Mouse (Mus musculus): ENCODE measurements around the gene Cad.

The Cad gene

DNA sequence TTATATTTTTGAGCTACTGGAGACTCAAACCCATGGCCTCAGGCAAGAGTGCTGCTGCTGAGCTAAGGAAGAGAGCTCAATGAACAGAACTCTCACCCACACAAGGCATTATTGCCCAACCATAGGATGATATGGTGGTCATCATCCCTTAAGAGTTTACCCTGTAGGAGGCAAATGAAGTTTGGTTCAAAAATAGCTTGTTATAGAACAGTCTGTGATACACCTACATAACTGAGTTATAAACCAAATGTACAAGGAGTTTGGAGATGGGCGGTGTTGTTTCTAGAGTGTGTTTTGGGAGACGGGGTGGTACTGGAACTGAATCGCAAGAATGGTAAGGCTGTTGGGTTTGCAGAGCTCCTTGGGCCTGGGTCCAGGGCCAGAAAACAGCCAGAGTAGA is 15.2 kb downstream of the Cad start:
- DNase-seq (ENCODE audit: low read depth, low spot score) = no peak

DNA sequence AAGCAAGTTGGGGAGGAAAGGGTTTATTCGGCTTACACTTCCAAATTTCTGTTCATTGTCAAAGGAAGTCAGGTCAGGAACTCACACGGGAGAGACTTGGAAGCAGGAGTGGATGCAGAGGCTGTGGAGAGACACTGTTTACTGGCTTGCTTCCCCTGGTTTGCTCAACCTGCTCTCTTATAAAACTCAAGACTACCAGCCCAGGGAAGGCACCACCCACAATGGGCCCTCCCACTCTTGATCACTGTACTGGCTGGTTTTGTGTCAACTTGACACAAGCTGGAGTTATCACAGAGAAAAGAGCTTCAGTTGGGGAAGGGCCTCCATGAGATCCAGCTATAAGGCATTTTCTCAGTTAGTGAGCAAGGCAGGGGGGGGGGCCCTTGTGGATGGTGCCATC is 16.5 kb downstream of the Cad start:
- no peak for DNase-seq (ENCODE audit: low read depth, low spot score)

DNA sequence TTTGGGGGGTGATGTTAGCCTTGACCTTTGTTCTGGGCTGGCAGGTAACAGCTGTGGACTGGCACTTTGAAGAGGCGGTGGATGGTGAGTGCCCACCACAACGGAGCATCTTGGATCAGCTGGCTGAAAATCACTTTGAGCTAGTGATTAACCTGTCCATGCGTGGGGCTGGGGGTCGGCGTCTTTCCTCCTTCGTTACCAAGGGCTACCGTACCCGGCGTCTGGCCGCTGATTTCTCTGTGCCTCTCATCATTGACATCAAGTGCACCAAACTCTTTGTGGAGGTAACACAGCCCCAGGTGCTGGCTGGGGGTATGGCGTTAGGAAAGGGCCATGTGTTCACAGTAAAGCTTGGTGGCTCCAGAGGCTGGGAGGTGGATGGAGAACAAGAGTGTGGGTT is 17.2 kb downstream of the Cad start:
- no peak for DNase-seq (ENCODE audit: low read depth, low spot score)

DNA sequence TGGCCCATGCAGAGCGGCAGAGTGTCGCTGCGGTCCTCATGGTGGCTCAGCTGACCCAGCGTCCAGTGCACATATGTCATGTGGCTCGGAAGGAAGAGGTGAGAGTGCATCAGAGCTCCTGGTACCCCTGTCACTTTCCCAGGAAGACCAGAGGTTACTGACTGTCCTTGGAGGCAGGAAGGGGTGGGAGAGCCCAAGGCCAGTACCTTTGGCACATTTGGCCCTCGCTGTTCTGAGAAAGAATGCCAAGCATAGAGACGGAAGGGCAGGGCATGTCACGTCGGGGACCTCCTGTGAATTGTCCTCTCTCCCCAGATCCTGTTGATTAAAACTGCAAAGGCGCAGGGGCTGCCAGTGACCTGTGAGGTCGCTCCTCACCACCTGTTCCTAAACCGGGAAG is 18.6 kb downstream of the Cad start:
- no peak for DNase-seq (ENCODE audit: low read depth, low spot score)

DNA sequence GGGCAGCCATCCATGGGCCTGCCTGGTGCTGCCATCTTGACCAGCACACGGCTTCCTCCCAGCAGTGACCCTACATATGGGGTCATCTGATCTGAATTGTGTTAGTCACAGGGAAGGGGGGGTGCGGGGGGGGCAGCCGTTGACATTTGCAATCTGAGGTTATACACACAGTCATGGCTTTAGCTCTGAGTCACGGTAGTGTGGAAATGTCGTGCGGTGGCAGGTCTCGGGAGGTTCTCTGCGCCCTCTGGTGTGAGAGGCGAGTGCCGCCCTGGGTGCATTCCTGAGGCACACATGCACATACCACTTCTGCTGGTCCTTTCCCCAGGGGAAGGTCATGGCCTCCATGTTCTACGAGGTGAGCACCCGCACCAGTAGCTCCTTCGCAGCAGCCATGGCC is 21.8 kb downstream of the Cad start:
- DNase-seq (ENCODE audit: low read depth, low spot score) = no peak

DNA sequence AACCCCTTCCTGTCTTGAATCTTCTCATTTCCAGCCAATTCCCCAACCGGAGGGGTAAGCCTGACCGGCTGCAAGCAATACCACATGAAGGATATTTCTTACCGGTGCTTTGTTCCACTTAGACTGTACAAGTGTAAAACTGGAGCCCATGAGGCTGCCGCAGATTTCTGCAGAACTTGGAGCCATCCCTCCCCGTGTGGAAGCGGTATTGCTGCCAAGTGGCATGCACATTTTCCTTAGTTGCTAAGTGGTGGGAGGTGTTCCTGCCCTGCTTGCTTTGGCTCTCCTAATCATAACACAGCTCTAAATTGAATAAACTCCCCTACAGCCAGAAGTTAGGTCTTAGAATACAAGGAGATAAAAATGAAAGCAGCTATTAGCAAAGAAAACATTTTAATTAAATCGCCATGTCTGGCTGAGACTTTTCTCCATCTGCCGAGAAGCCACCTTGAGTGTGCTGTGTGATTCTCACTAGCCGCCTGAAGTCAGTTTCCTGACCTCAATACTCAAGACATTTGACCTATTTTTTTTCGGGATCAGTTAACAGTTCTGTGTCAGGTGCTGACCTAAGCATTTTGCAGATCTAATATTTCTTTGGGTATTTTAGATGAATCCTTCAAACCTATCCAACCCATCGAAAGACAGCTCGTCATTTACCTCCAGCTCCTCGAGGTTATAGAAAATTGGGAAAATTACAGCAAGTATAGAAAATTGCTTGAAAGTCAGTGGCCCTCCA is 25.6 kb downstream of the Cad start:
- no peak for DNase-seq (ENCODE audit: low read depth, low spot score)

DNA sequence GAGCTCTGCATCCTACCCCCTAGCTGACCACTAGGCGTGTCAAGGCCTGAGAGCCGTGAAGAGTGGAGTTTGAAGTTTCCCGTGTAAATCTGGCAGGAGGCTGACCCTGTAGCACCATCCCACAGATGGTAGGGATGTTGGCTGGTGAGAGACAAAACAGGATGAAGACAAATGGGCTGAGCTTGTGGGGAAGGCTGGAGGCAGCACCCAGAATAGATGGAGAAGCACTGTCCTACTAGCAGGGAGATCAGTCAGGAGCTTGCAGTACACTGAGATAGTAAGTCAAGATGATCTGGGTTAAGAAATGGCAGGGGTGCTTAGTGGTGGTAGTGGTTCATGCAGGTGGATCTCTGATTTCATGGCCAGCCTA is 26.2 kb downstream of the Cad start:
- DNase-seq (ENCODE audit: low read depth, low spot score) = no peak

DNA sequence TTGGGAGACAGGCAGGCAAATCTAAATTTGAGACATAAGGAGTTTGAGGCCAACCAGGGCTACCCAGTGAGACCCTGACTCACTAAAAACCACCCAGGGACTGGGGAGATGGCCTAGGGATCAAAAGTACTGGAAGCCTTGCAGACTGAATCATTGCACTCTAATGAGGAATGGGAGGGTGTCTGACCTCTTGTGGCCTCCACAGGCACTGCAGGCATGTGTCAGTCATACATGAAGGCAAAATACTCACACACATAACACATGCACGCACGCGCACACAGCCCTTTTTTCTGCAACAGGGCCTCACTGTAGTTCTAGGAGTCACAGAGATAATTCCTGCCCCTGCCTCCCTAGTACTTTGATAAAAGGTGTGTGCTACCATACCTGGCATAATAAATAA is 26.8 kb downstream of the Cad start:
- DNase-seq (ENCODE audit: low read depth, low spot score) = no peak

DNA sequence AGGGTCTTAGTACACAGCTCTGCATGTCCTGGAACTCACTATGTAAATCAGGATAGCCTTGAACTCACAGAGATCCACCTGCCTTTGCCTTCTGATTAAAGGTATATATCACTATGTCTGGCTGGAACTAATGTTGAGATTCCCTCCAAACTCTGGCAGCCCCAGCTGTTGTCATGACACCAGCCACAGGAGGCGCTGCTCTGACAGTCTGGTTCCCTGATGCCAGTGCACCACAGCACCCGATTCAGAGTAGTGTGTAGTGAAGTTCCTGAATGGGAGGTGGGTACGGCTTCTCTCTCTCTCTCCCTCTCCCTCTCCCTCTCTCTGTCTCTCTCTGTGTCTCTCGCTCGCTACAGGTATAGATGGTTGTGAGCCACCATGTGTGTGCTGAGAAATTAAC is 27.8 kb downstream of the Cad start:
- DNase-seq (ENCODE audit: low read depth, low spot score) = no peak

DNA sequence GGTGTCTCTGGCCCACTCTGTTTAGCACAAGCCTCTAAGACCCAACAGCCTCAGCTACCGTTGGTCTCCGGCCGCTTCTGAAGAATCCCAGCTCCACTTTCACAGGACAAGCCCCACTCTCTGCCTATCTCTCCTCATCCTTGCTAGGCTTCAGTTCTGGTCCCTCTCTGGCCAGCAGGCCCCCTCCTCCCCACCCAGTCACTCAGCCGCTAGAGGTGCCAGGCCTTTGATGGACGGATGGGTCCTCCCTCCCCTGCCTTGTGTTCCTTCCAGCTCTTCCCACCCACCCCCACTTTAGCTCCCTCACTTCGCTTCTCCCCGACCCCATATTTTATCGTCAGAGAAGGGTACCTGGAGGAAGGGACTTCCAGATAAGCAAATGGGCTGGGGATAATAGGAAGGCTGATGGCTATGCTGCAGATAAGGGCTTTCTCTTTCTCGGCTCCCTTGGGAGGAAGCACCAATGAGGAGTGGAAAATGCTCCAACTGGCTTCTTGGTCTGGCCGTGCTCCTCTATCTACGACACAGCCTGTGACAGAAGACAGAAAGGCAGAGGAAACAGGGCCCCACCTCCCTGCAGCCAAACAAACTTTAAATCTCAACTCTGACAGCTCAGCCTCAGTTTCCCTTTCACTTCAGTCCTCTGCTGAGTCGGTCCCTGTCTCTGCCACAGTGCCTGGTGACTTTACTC is 28.5 kb downstream of the Cad start:
- no peak for DNase-seq (ENCODE audit: low read depth, low spot score)

DNA sequence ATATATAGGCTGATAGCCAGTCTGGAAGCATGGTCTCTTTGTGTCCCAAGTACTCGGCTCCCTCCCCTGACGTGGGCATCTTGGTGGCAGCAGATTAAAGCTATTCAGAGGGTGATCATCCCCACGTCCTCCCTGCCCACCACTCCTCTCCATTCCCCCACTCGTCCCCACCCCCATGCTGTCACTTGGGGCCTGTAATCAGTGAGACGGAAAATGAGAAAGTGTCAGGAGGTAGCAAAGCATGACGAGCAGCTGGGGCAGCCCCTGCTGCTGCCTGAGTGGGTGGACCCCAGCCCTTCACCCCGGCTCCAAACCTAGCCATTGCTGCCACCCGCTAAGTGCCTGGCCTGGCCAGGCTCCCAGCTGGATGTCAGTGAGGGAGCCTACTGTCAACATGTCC is 29.4 kb downstream of the Cad start:
- DNase-seq (ENCODE audit: low read depth, low spot score) = no peak

DNA sequence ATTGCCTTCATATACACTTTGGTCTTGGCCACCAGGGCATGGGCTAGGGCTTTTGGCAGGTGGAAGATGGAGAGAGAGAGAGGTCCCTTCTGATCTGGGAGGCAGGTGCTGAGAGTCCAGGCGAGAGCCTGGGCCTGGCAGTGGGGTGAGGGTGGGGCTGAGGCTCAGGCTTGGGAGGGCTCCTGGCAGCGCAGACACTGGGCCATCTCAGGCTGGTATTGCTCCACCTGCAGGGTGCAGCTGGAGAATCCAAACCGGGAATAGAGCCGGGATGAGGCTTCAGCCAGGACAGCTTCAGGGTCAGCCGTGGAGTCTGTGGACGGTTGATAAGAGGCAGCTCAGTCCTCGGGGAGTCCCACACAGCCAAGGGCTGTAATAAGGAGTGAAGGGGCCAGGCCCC is 32.0 kb downstream of the Cad start:
- no peak for DNase-seq (ENCODE audit: low read depth, low spot score)

DNA sequence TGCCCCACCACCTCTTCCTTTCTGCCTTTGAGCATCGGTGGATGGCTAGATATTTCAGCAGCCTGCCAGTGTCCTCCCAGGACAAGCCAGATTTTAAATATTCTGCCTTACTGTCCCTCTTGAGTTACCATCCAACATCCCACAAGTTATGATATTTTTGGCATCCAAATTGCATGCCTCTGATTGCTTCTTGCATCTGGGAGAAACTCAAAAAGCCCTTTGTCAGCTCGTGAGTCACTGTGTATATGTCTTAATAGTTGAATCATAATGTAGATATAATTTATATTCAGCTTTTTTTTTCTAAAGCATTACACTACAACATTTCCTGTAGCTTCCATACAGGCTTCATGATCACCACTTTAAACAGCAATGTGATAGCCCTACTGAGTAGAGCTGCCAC is 32.6 kb downstream of the Cad start:
- DNase-seq (ENCODE audit: low read depth, low spot score) = no peak

DNA sequence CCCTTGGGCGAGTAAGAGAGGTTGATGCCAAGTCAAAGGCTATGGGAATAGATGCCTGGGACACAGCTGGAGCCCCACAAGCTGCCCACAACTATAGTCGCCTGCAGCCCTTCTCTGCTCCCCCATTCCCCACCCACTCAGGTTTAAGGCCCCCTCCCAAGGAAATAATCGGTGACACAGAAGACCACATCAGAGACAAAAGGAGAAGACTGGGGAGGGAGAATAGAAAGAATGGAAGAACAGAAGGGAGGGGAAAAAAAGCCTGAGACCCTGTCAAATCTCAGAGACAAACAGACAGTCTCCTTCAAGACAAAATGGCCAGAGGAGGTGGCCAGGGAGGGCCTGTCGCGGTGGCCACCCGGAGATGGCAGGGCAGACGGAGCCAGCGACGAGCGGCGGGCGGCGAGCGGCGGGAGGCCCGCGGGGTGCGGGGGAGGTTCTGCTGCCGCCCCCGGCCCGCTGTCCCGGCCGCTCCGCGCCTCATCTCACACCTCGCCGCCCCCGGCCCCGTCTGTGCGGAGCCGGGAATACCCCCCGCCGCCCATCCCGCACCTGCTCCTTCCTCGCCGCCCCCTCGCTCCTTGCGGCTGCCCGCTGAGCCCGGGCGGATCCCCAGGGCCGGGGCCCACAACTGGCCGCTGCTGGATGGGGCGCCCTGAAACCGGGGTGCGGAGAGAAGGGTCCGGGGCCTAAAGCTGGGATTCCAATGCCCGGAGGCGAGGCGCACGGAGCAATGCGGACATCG is 37.8 kb downstream of the Cad start:
- DNase-seq (ENCODE audit: low read depth, low spot score) = no peak

DNA sequence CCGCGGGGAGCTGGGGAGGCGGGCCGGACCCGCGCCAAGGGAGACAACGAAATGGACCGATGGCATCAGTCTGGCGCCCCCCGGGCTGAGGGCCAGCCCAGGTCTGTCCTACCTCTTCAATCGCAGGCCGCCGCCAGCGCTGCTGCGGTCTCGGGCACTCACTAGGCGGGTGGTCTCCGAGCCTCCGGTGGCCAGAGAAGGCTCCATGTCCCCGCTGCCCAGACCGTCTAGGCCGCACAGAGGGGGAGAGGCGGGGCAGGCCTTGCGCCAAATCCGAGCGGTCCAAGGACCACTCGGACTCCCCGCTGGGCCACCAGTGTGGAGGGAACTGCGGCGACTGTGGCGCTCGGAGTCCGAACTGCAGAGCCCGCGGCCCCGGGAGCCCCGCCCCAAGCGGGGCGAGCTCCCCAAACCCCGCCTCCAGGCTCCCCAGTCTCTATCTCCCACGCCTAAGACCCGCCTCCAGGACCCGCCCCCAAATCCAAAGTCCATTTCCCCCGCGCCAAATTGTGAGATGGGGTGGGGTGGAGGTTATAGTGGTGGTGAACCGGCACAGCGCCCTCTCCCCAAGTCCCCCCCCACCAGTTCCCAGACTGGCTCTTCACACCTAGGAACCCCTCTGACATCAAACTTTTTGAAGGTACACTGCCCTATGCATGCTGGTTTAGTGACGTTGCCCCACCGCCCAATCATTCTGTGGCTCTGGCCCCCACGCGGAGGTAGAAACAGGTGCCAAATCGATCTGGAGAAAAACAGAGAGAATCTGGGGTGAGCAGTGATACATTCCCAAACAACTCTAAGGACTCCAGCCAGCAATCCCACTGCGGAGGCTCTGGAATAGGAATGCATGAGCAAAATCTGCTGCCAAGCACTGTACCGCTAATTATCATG is 38.8 kb downstream of the Cad start:
- DNase-seq (ENCODE audit: low read depth, low spot score) = no peak

DNA sequence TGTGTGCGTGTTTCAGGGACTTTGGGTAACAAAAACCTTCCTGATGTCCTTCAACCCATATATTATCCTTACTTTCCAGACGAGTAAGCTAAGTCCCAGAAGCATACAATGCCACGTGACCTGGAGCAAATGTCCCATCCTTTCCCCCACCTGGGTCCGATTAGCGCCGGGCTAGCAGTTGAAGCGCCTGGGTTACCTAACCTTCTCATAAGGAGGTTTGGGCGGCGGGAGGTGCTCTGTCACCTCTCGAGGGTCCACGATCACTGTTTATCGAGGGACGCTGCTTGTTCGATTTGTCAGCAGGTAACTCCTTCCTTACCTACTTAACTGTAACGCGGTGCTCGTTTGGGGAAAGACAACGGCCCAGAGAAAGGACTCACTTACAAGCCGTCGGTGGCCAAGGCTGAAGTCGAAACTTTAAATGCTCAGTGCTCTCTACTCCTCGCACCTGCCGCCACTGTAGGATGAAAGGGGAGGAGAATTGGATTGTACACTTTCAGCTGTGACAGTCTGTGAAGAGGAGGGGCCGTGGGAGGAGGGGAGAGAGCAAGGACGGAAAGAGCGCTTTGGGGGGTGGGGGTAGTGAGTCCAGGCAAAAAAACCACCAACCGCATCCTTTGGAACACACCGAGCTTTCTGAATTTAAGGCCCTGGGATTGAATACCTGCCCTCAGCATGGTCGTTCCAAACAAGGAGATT is 39.7 kb downstream of the Cad start:
- DNase-seq (ENCODE audit: low read depth, low spot score) = no peak

DNA sequence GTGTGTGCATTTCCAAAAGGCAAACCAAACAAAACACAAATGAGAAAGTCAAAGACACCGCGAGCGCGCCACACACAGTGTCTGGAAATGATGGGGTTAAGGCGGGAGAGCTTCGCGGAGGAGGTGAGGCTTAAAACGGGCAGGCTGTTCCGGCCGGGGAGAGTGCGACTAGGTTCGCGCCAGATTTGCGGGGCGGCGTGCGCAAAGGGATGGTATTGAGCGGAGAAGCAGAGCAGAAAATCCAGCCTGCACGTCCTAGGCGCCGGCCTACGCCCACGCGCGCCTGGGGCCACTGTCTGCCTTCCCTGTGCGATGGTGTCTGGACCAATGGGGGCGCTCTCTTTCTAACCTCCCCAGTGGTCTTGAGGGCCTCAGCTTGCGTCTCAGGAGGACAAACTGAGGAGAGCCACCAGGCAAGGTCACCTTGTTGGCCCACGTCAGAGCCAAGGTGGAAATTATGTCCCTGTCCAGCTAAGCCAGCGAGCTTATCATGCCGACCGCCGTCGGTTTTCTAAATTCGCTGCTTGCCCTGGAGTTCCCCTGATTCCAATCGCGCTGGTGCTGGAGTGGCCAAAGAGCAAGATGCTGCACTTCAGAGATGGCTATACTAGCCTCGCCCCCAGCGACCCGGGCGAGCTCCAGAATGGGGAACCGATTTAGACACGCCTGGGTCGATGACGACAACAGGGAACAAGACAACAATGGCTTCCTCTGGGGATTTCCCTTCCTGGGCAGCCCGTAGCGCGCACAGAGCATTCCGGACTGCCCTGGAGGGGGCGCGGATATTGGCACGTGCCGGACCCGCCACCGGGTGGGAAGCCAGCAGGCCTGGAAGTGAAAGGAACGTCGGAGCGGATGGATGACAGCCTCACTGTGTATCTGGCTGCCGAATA is 40.5 kb downstream of the Cad start:
- DNase-seq (ENCODE audit: low read depth, low spot score) = no peak

DNA sequence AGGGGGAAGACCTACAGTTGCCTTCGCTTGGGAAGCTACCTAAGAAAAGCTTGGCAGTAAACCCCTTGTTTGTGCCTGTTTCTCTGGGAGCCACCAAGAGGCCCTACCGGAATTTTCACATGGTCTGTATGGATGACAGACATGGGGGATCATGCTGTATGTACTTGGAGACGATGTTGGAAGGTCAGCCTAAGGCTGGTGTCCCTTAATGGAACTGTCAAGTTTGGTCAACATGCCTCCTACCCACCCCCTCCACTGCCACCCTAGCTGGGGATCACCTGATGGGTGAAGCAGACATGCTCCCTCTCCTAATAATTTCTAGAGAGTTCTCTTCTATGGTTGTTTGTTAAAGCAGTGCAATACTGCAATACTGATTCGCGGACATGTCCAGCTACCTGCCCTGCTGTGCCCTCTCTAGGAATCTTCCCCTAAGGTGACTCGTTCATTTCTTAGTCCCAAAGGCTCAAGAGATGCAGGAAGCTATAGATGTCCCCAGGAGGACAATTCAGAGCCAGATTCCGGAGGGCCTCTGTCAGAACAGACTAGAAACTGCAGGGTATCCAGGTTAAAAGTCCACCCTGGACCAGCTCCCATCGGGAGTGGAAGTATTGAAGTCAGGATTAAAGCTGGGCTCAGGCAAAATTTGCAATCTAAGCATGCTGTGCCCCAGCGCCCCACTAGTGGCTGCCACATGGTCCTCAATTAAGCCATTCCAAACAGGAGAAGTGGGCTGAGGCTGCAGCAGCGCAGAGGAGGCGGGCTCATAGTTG is 41.3 kb downstream of the Cad start:
- DNase-seq (ENCODE audit: low read depth, low spot score) = no peak

DNA sequence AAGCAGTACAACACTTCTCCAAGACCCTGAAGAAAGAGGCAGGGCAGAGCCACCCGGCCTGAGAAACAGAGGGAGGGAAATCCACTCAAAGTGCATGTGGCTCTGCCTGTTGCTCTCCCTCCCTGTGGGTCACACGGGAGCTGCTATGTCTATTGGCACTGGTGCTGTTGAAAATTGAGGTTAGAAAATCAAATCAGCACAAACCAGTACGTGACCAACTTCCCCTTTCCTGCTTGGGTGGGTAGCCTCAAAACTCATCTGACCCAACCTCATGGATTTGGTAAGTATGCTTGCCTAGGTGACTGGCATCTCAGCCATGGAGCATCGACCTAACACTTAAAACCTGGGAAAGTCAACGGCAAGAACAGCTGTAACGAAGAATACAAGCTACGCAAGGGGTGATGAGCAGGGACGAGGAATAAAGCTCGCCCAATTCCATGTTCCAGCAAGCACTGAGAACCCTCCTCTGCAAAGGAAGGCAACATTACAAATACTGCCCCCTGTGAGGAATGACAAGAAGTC is 51.3 kb downstream of the Cad start, which contains the start of gene Dnajc5g:
Gene Dnajc5g, plus strand, starts transcription at position 472 of the 522 bp plus-strand sequence.
- DNase-seq (ENCODE audit: low read depth, low spot score) = no peak

All from retina, adult 2 months (tissue).